Mouse (Mus musculus) thymus, postnatal 36 days (tissue): ENCODE results near the gene Luzp2.

ENCODE experiments used
- DNase-seq, 2 experiments: peaks; one replicate each; pipeline ENCODE4 v3.0.0; 2022; ENCODE audit warnings: mixed read lengths in 2 of 2

Gene Luzp2

GRCm38 (mm10) chr7:54835372-54835851 lies at the start of gene Luzp2:
Gene Luzp2, plus strand, starts transcription at chr7:54835498.
- DNase-seq = no peak

- DNase-seq = no peak
These were observed 47.8 kb upstream of the Luzp2 start for GRCm38 (mm10) chr7:54787456-54787855.

- no peak for DNase-seq
These were observed 16.7 kb upstream of the Luzp2 start for GRCm38 (mm10) chr7:54818606-54819005.

- no peak for DNase-seq
These were observed 6.5 kb upstream of the Luzp2 start for GRCm38 (mm10) chr7:54828751-54829150.

- DNase-seq = no peak
These were observed 634 bp downstream of the Luzp2 start for GRCm38 (mm10) chr7:54835911-54836352.

- DNase-seq = no peak
These were observed 1.1 kb downstream of the Luzp2 start for GRCm38 (mm10) chr7:54836437-54836836.

GRCm38 (mm10) chr7:54842807-54843335 lies 7.6 kb downstream of the Luzp2 start:
- DNase-seq = no peak

GRCm38 (mm10) chr7:54845875-54846691 lies 10.8 kb downstream of the Luzp2 start:
- no peak for DNase-seq

GRCm38 (mm10) chr7:54846692-54847020 lies 11.4 kb downstream of the Luzp2 start:
- DNase-seq = no peak

GRCm38 (mm10) chr7:54852860-54853259 lies 17.6 kb downstream of the Luzp2 start:
- no peak for DNase-seq

- DNase-seq = no peak
These were observed 26.0 kb downstream of the Luzp2 start for GRCm38 (mm10) chr7:54861230-54861856.

- no peak for DNase-seq
These were observed 43.8 kb downstream of the Luzp2 start for GRCm38 (mm10) chr7:54878928-54879644.

GRCm38 (mm10) chr7:54893709-54894627 lies 58.7 kb downstream of the Luzp2 start:
- no peak for DNase-seq

- DNase-seq = no peak
These were observed 63.3 kb downstream of the Luzp2 start for GRCm38 (mm10) chr7:54898589-54898988.

- DNase-seq = no peak
These were observed 74.7 kb downstream of the Luzp2 start for GRCm38 (mm10) chr7:54909958-54910357.

- DNase-seq = no peak
These were observed 78.7 kb downstream of the Luzp2 start for GRCm38 (mm10) chr7:54914030-54914429.

- no peak for DNase-seq
These were observed 86.7 kb downstream of the Luzp2 start for GRCm38 (mm10) chr7:54921991-54922390.

- no peak for DNase-seq
These were observed 121.5 kb downstream of the Luzp2 start for GRCm38 (mm10) chr7:54956759-54957158.

GRCm38 (mm10) chr7:54962678-54963077 lies 127.4 kb downstream of the Luzp2 start:
- no peak for DNase-seq

GRCm38 (mm10) chr7:54977372-54977771 lies 142.1 kb downstream of the Luzp2 start:
- DNase-seq = no peak

GRCm38 (mm10) chr7:54980585-54980984 lies 145.3 kb downstream of the Luzp2 start:
- no peak for DNase-seq

- DNase-seq = no peak
These were observed 165.1 kb downstream of the Luzp2 start for GRCm38 (mm10) chr7:55000397-55000796.
